Mouse (Mus musculus) hindbrain, embryonic 11.5 days (tissue): Measurements from ENCODE around the gene Klhl41. TPM values are rescaled to one million over a fixed set of nuclear protein-coding genes. Genes with fewer than 3 reads are reported as not detected.

Experiments
- ATAC-seq: fragments of 200-750 bp; cut with Nextera tagmentation; 2 replicates; pipeline ENCODE4 v1.8.0; 2017; ENCODE audit warnings: mild to moderate bottlenecking, moderate TSS enrichment, moderate library complexity; ENCODE audit not compliant: low FRiP score
- DNase-seq: peaks from one replicate; pipeline ENCODE4 v3.0.0-alpha.2; 2015; ENCODE audit warnings: low spot score
- H3K27ac ChIP-seq: fragments of 300-500 bp; sonication (generic); 2 replicates; pipeline ENCODE4 v1.5.1; 2014; ENCODE audit warnings: mild to moderate bottlenecking, low read depth, low read length
- H3K27me3 ChIP-seq: fragments of 300-500 bp; sonication (generic); 2 replicates; pipeline ENCODE4 v1.6.1; 2014; ENCODE audit warnings: mild to moderate bottlenecking, low read length, moderate library complexity, mixed read lengths; ENCODE audit not compliant: control insufficient read depth, insufficient read depth
- H3K36me3 ChIP-seq: fragments of 300-500 bp; sonication (generic); 2 replicates; pipeline ENCODE4 v1.6.1; 2014; ENCODE audit warnings: mild to moderate bottlenecking, low read length, moderate library complexity, mixed read lengths; ENCODE audit not compliant: control insufficient read depth, insufficient read depth
- H3K4me1 ChIP-seq: fragments of 300-500 bp; sonication (generic); replicated peaks from 2 replicates; pipeline ENCODE4 v1.6.1; 2014; ENCODE audit warnings: low read length, mixed read lengths; ENCODE audit not compliant: control insufficient read depth, insufficient read depth
- H3K4me2 ChIP-seq: fragments of 300-500 bp; sonication (generic); replicated peaks from 2 replicates; pipeline ENCODE4 v1.6.1; 2014; ENCODE audit warnings: mild to moderate bottlenecking, low read depth, low read length
- H3K4me3 ChIP-seq: fragments of 300-500 bp; sonication (generic); 2 replicates; pipeline ENCODE4 v1.5.1; 2014; ENCODE audit warnings: low read depth, low read length
- H3K9ac ChIP-seq: fragments of 300-500 bp; sonication (generic); 2 replicates; pipeline ENCODE4 v1.6.1; 2014; ENCODE audit warnings: low read depth, low read length
- H3K9me3 ChIP-seq: fragments of 300-500 bp; sonication (generic); 2 replicates; pipeline ENCODE4 v1.6.1; 2016; ENCODE audit warnings: low read length; ENCODE audit not compliant: control insufficient read depth
- WGBS: fragments of 180-500 bp; shearing (Covaris S2); extraction: QIAGEN DNeasy Blood & Tissue Kit; methylation state at CpG from one replicate; pipeline ENCODE4 v1.1.7; 2014; 5-methylcytosine and 5-hydroxymethylcytosine counted together
- polyA plus RNA-seq: library from polyadenylated mRNA; unstranded; fragments of >200 nt; fragmentation: Nextera tagmentation; extraction: Ambion mirVana; gene quantifications from 2 replicates; pipeline ENCODE4 v1.2.1, GENCODE M21; 2014

The Klhl41 gene
- polyA plus RNA-seq, 1 experiment from 2014 or later: 0.82 TPM

DNA sequence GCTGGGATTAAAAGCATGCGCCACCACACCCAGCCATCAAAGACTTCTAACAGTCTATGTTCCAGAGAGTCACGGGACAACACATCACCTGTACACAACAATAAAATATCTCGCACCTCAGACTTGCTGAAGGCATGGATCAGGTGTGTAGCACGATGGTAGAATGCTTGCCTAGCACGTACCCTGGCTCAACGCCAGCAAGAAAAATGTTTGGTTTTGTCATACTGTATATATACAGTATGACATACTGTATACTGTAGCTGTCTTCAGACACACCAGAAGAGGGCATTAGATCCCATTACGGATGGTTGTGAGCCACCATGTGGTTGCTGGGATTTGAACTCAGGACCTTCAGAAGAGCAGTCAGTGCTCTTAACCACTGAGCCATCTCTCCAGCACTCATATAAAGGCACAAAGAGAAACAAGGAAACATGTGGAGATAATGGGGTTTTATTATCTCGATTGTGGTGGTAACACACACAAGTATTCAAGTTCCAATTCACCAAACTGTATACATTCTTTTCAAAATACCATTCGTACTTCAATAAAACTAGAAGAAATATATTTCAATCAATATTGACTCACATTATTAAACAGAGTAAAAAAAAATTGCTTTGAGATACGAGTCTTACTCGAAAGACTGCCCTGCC is 24.8 kb upstream of the Klhl41 start:
- Histone ChIP-seq H3K27me3 (no peaks in the 10 kb centered on the region), H3K9ac (no peak overlapping the region), H3K4me3 (no peak overlapping the region), H3K4me2 (no peak overlapping the region), H3K9me3 (no peaks in the 10 kb centered on the region), H3K27ac (no peak overlapping the region), H3K4me1 (no peaks in the 10 kb centered on the region), H3K36me3 (no peaks in the 10 kb centered on the region)
- no peak for ATAC-seq
- WGBS: 95% methylated on average over 11 of the region's 11 CpGs
- DNase-seq: no peak

DNA sequence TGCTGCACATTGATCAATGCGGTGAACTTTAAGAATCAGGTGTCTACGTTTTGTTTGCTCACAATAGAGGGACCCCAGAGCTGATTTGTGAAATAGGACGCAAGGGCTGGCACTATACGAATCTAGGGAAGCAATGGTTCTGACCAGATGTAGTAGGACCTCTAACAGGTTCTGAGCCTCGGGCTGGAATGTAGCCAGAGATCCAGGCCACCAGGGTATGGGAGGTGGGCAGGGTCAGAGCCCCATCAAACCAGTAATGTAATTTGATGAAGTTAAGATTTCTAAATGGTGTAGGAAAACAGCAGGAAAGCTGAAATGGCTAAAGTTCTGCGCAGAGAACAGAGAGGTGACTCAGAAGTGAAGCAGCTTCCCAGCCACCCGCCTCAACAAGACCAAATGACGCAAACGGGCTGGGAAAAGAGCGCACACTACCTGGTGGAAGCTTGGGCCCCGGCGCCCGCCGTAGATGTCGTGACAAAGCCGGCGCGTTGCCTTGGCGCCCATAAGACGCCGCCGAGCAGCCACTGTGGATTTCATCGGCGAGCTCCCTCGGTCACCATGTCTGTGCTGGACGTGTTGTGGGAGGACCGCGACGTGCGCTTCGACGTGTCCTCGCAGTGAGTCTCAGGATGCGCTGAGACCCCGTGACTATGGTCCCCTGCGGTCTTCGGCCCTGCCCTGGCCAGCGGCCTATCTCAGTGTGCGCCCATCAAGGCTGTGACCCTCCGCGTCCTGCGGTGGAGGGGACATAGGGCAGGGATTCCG is 23.0 kb upstream of the Klhl41 start, which contains the start of gene Bbs5:
TSS of gene Bbs5 (plus strand) at position 446 of the 765 bp plus-strand sequence.
- 3% methylated on average over 43 of the region's 43 CpGs for WGBS
- Histone ChIP-seq H3K36me3 (no peaks in the 10 kb centered on the region), H3K4me2 (peak within 1 kb of the TSS; percentile 76), H3K4me1 (no peaks in the 10 kb centered on the region), H3K9me3 (no peaks in the 10 kb centered on the region), H3K27me3 (no peaks in the 10 kb centered on the region), H3K9ac (peak within 1 kb of the TSS; percentile 72), H3K27ac (no peak within 1 kb of the TSS), H3K4me3 (peak within 1 kb of the TSS; percentile 75)
- ATAC-seq (peak; percentile 94), DNase-seq (peak; percentile 92)

DNA sequence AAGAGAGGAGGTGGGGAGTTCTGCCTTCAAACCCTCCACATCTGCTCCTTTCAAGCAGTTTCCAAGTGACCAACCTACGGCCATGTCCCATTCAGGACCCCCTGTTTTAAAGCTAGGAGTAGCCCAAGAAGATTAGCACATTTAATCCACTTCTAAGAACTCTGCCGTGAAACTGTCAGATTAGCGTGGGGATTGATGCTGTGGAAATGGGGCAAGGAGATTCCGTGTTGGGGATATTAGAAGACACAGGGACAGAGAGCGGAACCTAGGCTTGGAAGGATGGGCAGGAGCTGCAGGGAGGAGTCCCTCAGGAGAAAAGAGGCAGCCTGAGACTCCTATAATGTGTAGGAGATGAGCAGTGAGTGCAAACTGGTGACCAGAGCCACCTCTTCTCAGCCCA is 20.2 kb upstream of the Klhl41 start:
- H3K36me3 ChIP-seq: no peaks in the 10 kb centered on the region
- DNase-seq (no peak), ATAC-seq (no peak)
- H3K4me1 ChIP-seq: no peaks in the 10 kb centered on the region
- no peaks in the 10 kb centered on the region for H3K27me3 ChIP-seq
- no peak overlapping the region for H3K4me3 ChIP-seq
- H3K9ac ChIP-seq: no peak overlapping the region
- H3K9me3 ChIP-seq: no peaks in the 10 kb centered on the region
- no peak overlapping the region for H3K4me2 ChIP-seq
- 91% methylated on average over 5 of the region's 5 CpGs for WGBS
- H3K27ac ChIP-seq: no peak overlapping the region

DNA sequence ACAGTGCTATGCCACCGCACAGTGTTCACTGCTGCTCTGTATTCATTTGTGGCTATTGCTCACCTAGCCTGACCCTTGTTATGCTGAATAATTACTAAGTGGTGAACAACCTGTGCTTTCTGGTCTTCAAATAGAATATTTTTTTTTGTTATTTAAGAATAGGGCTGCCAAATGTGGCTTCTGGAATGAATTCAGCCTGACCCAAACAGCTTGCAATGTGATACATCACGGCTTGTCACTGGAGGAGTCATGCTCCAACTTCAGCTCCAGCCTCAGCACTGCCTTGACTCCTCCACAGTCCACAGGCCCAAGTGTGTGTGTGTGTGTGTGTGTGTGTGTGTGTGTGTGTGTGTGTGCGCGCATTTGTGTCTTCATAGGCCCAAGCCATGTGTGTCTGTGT is 10.6 kb upstream of the Klhl41 start:
- no peak overlapping the region for H3K4me3 ChIP-seq
- H3K27me3 ChIP-seq: no peaks in the 10 kb centered on the region
- no peaks in the 10 kb centered on the region for H3K36me3 ChIP-seq
- no peak for ATAC-seq
- no peak for DNase-seq
- 98% methylated on average over 4 of the region's 4 CpGs for WGBS
- H3K27ac ChIP-seq: no peak overlapping the region
- no peak overlapping the region for H3K4me2 ChIP-seq
- no peaks in the 10 kb centered on the region for H3K9me3 ChIP-seq
- no peaks in the 10 kb centered on the region for H3K4me1 ChIP-seq
- no peak overlapping the region for H3K9ac ChIP-seq

DNA sequence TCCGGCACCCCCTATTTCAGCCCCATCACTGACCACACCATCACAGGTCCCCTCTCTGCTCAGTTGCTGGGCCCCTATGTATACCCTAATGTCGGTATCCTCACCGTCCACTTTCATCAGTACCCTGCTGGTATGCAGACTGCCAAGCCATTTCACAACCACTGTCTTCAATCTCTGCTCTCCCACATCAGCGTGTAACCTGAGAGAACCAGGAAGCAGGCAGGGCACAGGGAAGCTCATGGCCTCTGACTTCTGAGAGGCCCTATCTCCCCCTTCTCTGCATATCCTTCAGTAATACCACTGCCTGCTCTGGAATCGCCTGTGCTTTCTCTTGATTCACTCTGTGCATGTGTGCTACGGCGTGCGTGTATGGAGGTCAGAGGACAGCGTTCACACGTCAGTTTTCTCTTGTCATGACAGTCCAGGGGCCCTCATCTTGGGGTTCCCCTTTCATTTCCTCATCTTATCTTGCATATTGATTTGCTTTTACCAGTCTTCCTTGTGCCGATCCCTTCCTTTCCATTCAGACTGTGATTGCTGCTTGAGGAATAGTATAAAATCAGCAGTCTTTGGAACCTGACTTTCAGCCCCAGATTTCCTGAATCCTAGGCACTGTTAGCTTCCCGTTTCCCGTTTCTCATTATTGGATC is 6.0 kb upstream of the Klhl41 start:
- no peak overlapping the region for H3K9ac ChIP-seq
- DNase-seq (no peak), ATAC-seq (no peak)
- whole genome bisulfite sequencing: 80% methylated on average over 13 of the region's 13 CpGs
- no peaks in the 10 kb centered on the region for H3K36me3 ChIP-seq
- H3K4me1 ChIP-seq: no peaks in the 10 kb centered on the region
- no peaks in the 10 kb centered on the region for H3K9me3 ChIP-seq
- H3K27me3 ChIP-seq: no peaks in the 10 kb centered on the region
- H3K27ac ChIP-seq: no peak overlapping the region
- no peak overlapping the region for H3K4me3 ChIP-seq
- no peak overlapping the region for H3K4me2 ChIP-seq

DNA sequence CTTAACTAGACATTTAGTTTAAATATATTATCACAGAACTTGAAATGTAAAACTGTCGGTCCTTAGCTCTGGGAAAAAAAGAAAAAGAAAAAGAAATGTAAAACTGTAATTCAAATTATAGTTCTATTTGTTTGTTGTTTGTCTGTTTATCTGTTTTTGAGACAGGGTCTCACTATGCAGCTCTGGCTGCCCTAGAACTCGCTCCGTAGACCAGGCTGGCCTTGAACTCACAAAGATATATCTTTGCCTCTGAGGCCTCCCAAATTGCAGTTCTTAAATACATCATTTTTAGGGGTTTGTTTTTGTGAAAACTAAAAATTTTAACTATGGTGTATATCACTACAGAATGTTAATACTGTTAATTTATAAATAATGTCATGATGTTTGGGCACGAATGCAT is 2.3 kb upstream of the Klhl41 start:
- Histone ChIP-seq H3K27me3 (no peaks in the 10 kb centered on the region), H3K36me3 (no peaks in the 10 kb centered on the region), H3K9ac (no peak overlapping the region), H3K9me3 (no peaks in the 10 kb centered on the region), H3K4me2 (no peak overlapping the region), H3K4me3 (no peak overlapping the region), H3K27ac (no peak overlapping the region), H3K4me1 (no peaks in the 10 kb centered on the region)
- WGBS: 96% methylated on average over 4 of the region's 4 CpGs
- DNase-seq (no peak), ATAC-seq (no peak)

DNA sequence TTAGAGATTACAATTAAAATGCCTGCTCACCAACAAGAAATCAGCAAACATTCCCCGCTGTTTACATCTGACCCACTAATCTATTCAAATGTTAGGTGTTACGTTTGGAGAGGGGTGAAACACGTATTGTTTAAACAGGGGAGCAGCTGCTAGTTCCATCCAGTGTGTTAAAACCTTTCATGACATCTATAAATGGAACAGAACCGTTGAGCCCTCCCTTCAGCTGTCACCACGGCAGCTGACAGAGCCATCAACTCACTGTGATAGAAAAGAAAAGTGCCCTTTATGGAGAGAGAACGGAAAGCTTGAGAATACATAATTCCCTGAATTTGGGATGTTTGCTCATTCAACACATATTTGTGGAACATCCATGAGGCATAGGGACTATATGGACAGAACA is 1.5 kb upstream of the Klhl41 start:
- Histone ChIP-seq H3K4me3 (no peak overlapping the region), H3K27me3 (no peaks in the 10 kb centered on the region), H3K27ac (no peak overlapping the region), H3K9me3 (no peaks in the 10 kb centered on the region), H3K36me3 (no peaks in the 10 kb centered on the region), H3K9ac (no peak overlapping the region), H3K4me2 (no peak overlapping the region), H3K4me1 (no peaks in the 10 kb centered on the region)
- no peak for DNase-seq
- no peak for ATAC-seq
- WGBS: 87% methylated on average over 6 of the region's 6 CpGs

DNA sequence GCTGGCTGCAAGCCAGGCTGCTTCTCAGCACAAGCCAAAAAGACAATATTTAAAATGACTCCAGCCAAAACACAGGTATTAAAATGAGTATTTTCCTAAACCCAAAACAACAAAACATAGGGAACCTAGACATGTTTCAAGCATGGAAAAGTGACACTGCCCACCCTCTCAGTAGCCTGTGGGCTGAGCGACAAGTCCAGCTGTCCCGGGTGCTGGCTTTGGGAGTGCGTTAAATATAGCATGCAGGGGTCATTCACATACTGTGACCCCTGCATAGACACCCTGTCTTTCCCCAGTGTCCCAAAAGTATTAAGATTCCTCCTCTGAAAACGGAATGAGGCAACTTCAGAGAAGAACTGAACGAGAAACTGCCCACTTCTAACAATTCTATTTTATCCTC is 3.8 kb downstream of the Klhl41 start:
- Histone ChIP-seq H3K27me3 (no peaks in the 10 kb centered on the region), H3K9me3 (no peaks in the 10 kb centered on the region), H3K36me3 (no peaks in the 10 kb centered on the region), H3K27ac (no peak overlapping the region), H3K9ac (no peak overlapping the region), H3K4me3 (no peak overlapping the region), H3K4me2 (no peak overlapping the region), H3K4me1 (no peaks in the 10 kb centered on the region)
- DNase-seq (no peak), ATAC-seq (no peak)
- WGBS: 77% methylated on average over 5 of the region's 5 CpGs
